Mouse (Mus musculus): ENCODE measurements at regions not wholly inside any gene's neighbourhood (a gene's known extent, or its start where the extent isn't known, plus 50 kb on each side); places are given as distances from the start of the nearest gene placed in this dataset.
A peak's percentile ranks its signal among the peaks of the same experiment; 100 is the strongest.

DNA sequence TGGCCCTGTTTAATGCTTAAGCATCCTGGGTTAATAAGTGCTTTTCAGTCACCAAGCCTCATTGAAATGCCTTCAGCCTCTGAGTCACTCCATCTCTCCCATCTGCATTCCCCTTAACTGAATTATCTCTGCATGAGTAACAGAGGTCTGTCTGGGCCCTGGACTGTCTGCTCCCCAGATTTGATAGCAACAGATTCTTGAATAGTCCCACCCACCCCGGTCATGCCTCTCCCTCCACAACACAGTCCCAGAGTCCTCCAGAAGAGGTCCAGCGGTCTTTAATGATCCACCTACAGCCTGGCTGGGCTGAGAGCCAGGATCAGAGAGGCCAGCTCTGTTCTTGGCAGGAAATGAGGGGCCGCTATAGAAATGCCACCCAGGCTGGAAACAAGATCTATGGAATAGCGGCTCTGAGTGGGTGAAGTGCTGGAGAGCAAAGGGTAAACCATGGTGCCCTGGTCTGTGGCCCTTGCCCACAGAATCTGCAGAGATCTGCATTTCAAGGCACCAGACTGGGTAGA is 125.3 kb upstream of the Ncam1 start:
- Histone ChIP-seq H3K4me2 (no peak overlapping the region), H3K36me3 (ENCODE audit: insufficient read depth) (no peaks in the 10 kb centered on the region), H3K4me1 (ENCODE audit: insufficient read depth) (peaks cover 13% of the 10 kb centered on the region; the same call in 1 of the 2 replicates), H3K9ac (no peak overlapping the region), H3K9me3 (ENCODE audit: low read depth, low read length) (no peaks in the 10 kb centered on the region), H3K4me3 (ENCODE audit: low read depth, low read length) (no peak overlapping the region), H3K27me3 (ENCODE audit: insufficient read depth, low read length) (no peaks in the 10 kb centered on the region), H3K27ac (ENCODE audit: low read depth) (peak overlapping the region; percentile 30; the same call in 1 of the 2 replicates)
- WGBS, result 24% methylated on average over 4 of the region's 4 CpGs
- ATAC-seq (ENCODE audit: insufficient read depth) (peak; percentile 84), DNase-seq (peak; percentile 73)
- TF ChIP-seq CTCF (IDR thresholded peaks at IDR 0.05; ENCODE audit: low read depth), result no peak

DNA sequence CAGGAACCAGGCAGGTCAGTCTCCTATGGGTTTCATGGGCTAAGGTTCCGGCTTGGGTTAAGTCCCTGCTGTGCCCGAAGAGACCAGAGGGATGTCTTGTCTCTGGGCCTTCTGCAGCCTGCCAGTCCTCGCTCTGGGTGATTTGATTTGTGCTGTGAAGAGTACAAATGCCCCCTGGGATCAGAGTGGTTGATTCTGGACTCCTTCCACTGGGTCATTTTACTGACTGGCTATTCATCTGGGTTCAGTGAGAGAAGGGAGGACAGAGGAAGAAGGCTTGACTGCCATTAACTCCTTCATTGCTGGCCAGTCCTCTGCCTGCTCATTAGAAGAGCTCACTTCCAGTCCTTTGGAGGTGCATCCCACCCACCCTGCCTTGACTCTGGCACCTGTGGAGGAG is 124.0 kb upstream of the Ncam1 start:
- Histone ChIP-seq H3K27ac (ENCODE audit: low read depth) (no peak overlapping the region), H3K4me3 (ENCODE audit: low read depth, low read length) (no peak overlapping the region), H3K27me3 (ENCODE audit: insufficient read depth, low read length) (no peaks in the 10 kb centered on the region), H3K36me3 (ENCODE audit: insufficient read depth) (no peaks in the 10 kb centered on the region), H3K9me3 (ENCODE audit: low read depth, low read length) (no peaks in the 10 kb centered on the region), H3K4me1 (ENCODE audit: insufficient read depth) (peaks cover 13% of the 10 kb centered on the region; the same call in 1 of the 2 replicates), H3K4me2 (no peak overlapping the region), H3K9ac (no peak overlapping the region)
- DNase-seq (no peak), ATAC-seq (ENCODE audit: insufficient read depth) (no peak)
- no peak for TF ChIP-seq CTCF (IDR thresholded peaks at IDR 0.05; ENCODE audit: low read depth)
- WGBS, result 68% methylated on average over 3 of the region's 3 CpGs

DNA sequence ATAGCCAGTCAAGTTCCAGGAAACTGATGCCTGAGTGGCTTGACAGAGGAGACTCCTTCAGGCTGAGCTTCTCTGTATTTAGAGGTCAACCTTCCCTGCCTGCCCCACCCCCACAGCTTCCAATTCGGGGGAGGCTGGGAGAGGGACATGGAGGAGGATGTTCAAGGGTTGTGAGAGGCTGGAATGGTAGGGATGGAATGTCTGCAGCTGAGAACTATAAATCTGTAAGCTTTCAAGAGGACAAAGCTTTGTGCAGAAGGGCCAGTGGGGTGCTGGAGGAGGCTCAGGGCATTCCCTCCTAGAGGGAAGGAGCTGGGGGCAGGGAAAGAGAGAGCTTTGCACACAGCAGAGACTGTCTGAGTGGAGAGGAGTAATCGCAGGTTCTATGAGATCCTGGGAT is 123.4 kb upstream of the Ncam1 start:
- Histone ChIP-seq H3K36me3 (ENCODE audit: insufficient read depth) (no peaks in the 10 kb centered on the region), H3K4me3 (ENCODE audit: low read depth, low read length) (no peak overlapping the region), H3K4me2 (no peak overlapping the region), H3K9ac (no peak overlapping the region), H3K27me3 (ENCODE audit: insufficient read depth, low read length) (no peaks in the 10 kb centered on the region), H3K9me3 (ENCODE audit: low read depth, low read length) (no peaks in the 10 kb centered on the region), H3K4me1 (ENCODE audit: insufficient read depth) (peaks cover 13% of the 10 kb centered on the region; the same call in 1 of the 2 replicates), H3K27ac (ENCODE audit: low read depth) (no peak overlapping the region)
- ATAC-seq (ENCODE audit: insufficient read depth) (peak; percentile 56), DNase-seq (peak; percentile 8)
- no peak for TF ChIP-seq CTCF (IDR thresholded peaks at IDR 0.05; ENCODE audit: low read depth)
- WGBS, result 31% methylated on average over 2 of the region's 2 CpGs

DNA sequence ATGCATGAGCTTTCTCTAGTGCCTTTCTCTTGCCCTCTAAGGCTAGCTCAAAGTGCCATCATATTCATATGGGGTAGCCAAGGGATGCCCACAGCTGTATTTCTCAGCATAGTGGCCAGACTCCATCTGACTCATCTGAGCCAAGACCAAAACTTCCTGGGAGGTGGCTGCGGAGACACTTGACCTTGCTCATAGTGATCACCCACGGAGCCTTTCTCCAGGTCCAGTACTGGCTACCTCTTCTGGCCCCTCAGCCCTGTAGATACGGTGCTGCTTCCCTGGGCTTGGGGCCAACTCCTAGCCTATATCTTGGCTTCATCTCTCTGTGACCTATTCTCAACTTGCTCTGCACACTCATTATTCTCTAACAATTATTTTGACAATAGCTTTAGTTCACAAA is 122.6 kb upstream of the Ncam1 start:
- WGBS, result 65% methylated on average over 3 of the region's 3 CpGs
- Histone ChIP-seq H3K27ac (ENCODE audit: low read depth) (no peak overlapping the region), H3K36me3 (ENCODE audit: insufficient read depth) (no peaks in the 10 kb centered on the region), H3K4me1 (ENCODE audit: insufficient read depth) (peaks cover 13% of the 10 kb centered on the region; the same call in 1 of the 2 replicates), H3K4me2 (no peak overlapping the region), H3K9me3 (ENCODE audit: low read depth, low read length) (no peaks in the 10 kb centered on the region), H3K4me3 (ENCODE audit: low read depth, low read length) (no peak overlapping the region), H3K9ac (no peak overlapping the region), H3K27me3 (ENCODE audit: insufficient read depth, low read length) (no peaks in the 10 kb centered on the region)
- ATAC-seq (ENCODE audit: insufficient read depth), result no peak
- no peak for DNase-seq
- TF ChIP-seq CTCF (IDR thresholded peaks at IDR 0.05; ENCODE audit: low read depth), result no peak

DNA sequence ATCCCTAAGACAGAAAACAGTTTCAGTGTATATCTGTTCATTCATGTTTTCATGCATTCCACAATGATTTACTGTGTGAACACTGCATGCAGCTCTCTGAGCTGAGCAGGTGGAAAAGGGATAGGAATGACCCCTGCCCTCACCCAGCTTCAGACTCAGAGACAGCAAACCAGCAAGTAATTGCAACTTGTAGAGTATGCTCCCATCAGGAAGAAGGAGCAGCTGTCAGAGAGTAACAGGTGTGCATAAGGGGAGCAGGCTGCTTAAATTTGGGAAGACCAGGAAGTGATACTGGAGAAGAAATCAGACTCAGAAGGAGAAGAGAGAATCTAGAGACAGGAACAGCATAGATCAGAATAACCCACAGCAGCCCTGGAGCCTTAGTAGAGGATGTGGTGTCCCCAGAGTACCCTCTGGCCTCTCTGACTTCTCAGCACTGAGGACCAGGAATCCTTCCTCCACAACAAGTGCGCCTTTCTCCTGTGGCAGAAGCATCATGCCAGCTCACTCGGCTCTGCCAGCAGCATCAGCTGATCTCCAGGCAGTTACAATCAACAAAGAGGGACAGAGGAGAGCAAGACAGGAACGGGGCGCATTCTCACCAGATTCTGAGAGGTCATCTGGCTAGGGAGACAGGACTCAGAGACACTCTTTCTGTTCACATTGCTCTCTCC is 116.5 kb upstream of the Ncam1 start:
- Histone ChIP-seq H3K4me1 (ENCODE audit: insufficient read depth) (no peaks in the 10 kb centered on the region), H3K27me3 (ENCODE audit: insufficient read depth, low read length) (no peaks in the 10 kb centered on the region), H3K4me2 (no peak overlapping the region), H3K27ac (ENCODE audit: low read depth) (no peak overlapping the region), H3K36me3 (ENCODE audit: insufficient read depth) (no peaks in the 10 kb centered on the region), H3K9ac (no peak overlapping the region), H3K9me3 (ENCODE audit: low read depth, low read length) (no peaks in the 10 kb centered on the region), H3K4me3 (ENCODE audit: low read depth, low read length) (no peak overlapping the region)
- ATAC-seq (ENCODE audit: insufficient read depth) (no peak), DNase-seq (no peak)
- WGBS, result 69% methylated on average over 4 of the region's 4 CpGs
- TF ChIP-seq CTCF (IDR thresholded peaks at IDR 0.05; ENCODE audit: low read depth), result no peak

DNA sequence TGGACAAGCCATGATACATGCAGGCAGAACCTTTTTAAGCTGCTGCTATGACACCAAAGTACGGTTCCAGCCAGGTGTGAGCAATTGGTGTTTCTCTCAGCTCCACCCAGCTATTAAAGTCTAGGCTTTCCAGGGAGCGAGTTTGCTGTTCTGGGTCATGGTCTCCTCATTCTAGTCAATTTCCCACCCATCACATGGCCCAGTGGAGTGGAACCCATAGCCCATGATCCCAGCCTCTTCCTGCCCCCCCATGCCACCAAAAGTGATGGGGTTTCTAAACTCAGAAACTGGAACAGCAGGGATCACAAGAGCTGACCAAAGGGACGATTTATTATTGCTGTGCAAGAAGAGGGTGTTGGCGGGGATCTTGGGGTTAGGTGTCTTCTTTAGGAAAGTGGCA is 115.0 kb upstream of the Ncam1 start:
- H3K27me3 ChIP-seq (ENCODE audit: insufficient read depth, low read length), result no peaks in the 10 kb centered on the region
- H3K4me3 ChIP-seq (ENCODE audit: low read depth, low read length), result no peak overlapping the region
- H3K9me3 ChIP-seq (ENCODE audit: low read depth, low read length), result no peaks in the 10 kb centered on the region
- no peak for TF ChIP-seq CTCF (IDR thresholded peaks at IDR 0.05; ENCODE audit: low read depth)
- no peaks in the 10 kb centered on the region for H3K36me3 ChIP-seq (ENCODE audit: insufficient read depth)
- H3K9ac ChIP-seq, result no peak overlapping the region
- no peak overlapping the region for H3K4me2 ChIP-seq
- no peak overlapping the region for H3K27ac ChIP-seq (ENCODE audit: low read depth)
- 79% methylated on average over 4 of the region's 4 CpGs for whole genome bisulfite sequencing
- no peak for ATAC-seq (ENCODE audit: insufficient read depth)
- DNase-seq, result no peak
- no peaks in the 10 kb centered on the region for H3K4me1 ChIP-seq (ENCODE audit: insufficient read depth)

DNA sequence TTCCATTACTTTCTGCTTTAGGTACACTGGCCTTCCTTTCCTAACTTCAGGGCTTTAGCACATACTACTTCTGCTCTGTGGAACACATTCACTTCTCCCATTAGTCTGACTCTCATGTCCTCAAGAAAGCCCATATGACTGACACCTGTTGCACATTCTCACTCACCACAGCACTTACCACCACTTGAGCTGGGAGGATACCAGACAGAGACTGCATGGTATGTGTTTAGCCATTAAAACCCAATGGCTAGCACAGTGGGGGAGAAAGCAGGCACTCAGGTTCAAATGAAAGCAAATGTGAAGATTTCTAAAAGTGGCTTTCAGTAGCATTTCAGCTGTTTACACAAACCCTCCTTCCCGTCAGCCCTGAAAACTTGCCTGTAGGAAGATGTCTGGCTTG is 113.6 kb upstream of the Ncam1 start:
- Histone ChIP-seq H3K27me3 (ENCODE audit: insufficient read depth, low read length) (no peaks in the 10 kb centered on the region), H3K27ac (ENCODE audit: low read depth) (no peak overlapping the region), H3K9me3 (ENCODE audit: low read depth, low read length) (no peaks in the 10 kb centered on the region), H3K4me3 (ENCODE audit: low read depth, low read length) (no peak overlapping the region), H3K4me2 (no peak overlapping the region), H3K4me1 (ENCODE audit: insufficient read depth) (no peaks in the 10 kb centered on the region), H3K9ac (no peak overlapping the region), H3K36me3 (ENCODE audit: insufficient read depth) (no peaks in the 10 kb centered on the region)
- no peak for DNase-seq
- ATAC-seq (ENCODE audit: insufficient read depth), result no peak
- 43% methylated on average over 1 of the region's 1 CpGs for WGBS
- no peak for TF ChIP-seq CTCF (IDR thresholded peaks at IDR 0.05; ENCODE audit: low read depth)

Measured in lung, embryonic 14.5 days (tissue).